Mouse (Mus musculus): Measurements from ENCODE around the gene Runx2. TPM values are rescaled to one million over a fixed set of nuclear protein-coding genes. Genes with fewer than 3 reads are reported as not detected.

Gene Runx2
- polyA plus RNA-seq (2014; fragmentation: Illumina TruSeq; extraction: RNeasy Lipid Tissue Mini Kit (QIAGEN cat#74804); ENCODE audit: insufficient read depth, low read depth, low replicate concordance): 1.3 TPM

GRCm38 (mm10) chr17:44814508-44815175 is at the start of gene Runx2:
Runx2 (minus strand) TSS chr17:44814797.

DNA sequence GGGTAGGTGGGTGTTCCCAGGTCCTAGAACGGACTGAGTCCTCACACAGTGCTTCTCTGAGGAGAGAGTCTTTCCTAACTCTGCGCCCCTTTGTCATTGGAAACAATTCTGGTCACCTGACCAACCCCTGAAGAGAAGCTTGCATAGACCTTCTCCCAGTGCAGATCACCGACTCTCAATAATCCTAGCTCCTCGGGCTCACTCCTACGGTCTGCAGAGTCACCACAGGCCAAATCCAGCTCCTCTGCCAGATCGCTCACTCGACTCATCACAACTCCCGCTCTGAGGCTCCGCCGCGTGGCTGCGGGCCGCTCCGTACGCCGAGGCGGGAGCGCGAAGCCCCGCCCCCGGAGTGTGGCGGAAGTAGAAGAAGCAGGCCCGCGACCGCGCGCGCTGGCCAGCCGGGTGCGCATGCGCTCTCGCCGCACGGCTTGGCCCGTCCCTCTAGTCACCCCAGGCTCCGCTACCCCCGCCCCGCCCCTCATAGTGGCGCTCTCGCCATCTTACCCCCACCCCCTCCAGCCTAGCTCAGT is 37.8 kb downstream of the Runx2 start, which contains the start of gene Supt3:
Supt3 (plus strand) TSS at position 415 of the 533 bp plus-strand sequence.

Other genes with a start within 250 kb of the Runx2 start
- gene Supt3, start 37.6 kb downstream of the Runx2 start, polyA plus RNA-seq (2014; fragmentation: Illumina TruSeq; extraction: RNeasy Lipid Tissue Mini Kit (QIAGEN cat#74804); ENCODE audit: insufficient read depth, low read depth, low replicate concordance): 9.6 TPM

Data from lung, adult 10 weeks (tissue).